Comparison of ENCODE assay signal across 11 mouse cellular contexts in the genomic region with DNA sequence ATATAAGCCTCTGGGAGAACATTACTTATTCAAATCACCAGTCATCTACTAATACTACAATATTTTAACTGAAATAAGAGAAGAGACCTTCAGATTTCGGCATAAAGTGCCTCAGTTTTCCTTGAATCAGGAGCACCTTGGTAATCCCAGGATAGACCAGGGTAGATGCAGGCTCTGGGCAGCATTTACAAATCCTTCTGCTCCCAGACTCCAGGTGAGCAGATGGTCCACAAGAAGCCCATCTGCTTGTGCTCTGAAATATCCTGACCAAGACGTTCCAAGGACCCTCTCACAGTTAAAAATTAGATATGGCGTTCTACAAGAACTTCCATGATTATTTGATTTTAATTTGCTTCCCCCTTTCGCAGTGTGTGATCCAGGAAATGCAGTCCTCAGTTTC.
"Had no signal": no experiment of that assay in that cellular context is flagged by ENCODE, and none has a peak within 500 bp of the region (broad histone marks: within the 10 kb centered on the region; RNA-seq: fewer than 3 reads in every experiment).

No protein-coding gene starts in this region.

- DNase-seq: right cerebral cortex, adult 18-20 months; right cerebral cortex, postnatal 14 days; right cerebral cortex, postnatal 25 days; right cerebral cortex, postnatal 4 days; spleen, adult 18-20 months; thymus, adult 18-20 months; thymus, adult 2 months; thymus, postnatal 14 days; thymus, postnatal 25 days; thymus, postnatal 36 days; thymus, postnatal 4 days had no signal
